Mouse (Mus musculus) thymus, postnatal 10 days (tissue): ENCODE results near the gene Olfr1392.

Source experiments
- DNase-seq, 2 experiments: peaks; one replicate each; pipeline ENCODE4 v3.0.0; 2021; ENCODE audit warnings: low spot score in 2 of 2

Gene Olfr1392

GRCm38 (mm10) chr11:49322442-49322841, 37.4 kb downstream of the Olfr1392 start, which contains the start of gene Olfr1391:
Gene Olfr1391, plus strand, starts transcription at chr11:49322742.
- DNase-seq: no peak

DNA sequence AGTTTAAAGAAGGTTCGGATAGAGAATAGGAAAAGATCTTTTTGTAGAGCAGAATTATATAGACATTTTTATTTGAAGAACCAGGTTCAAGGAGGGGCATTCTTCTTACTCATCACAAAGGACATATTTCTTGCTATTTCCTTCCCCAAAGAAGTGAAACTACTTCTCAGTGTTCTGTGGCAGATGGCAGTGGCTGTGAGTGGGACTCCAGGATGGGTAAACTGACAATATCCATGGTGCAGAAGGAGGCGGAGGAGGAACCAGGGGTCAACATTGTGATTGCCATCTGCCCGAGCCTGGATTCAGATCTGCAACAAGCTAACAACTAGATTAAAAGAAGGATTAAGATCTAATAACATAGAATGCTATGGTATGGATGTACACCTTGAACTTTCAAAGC, 41.6 kb downstream of the Olfr1392 start:
- DNase-seq: no peak

- DNase-seq: no peak
Observed at GRCm38 (mm10) chr11:49329686-49330085, 44.6 kb downstream of the Olfr1392 start.

DNA sequence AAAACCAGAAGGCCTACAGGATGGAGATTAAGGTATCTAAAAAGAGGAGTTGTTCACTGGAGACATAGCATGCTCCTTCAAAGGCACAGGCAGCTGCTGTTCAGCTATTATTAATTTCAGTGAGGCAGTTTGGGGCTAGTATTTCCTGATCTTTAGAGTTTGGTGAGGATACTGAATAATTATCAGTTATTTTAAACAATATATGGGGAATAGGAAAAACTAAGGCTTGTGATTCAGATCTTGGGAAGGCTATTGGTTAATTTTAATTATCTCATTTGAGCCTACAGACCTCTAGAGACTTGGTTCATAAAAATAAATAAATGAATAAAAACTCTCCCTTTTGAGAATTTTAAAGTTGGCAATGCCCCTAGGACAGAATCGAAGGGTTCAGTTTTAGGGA, 49.8 kb downstream of the Olfr1392 start, which contains the start of gene Olfr1390:
TSS of gene Olfr1390 (plus strand) at position 301 of the 400 bp plus-strand sequence.
- no peak for DNase-seq

DNA sequence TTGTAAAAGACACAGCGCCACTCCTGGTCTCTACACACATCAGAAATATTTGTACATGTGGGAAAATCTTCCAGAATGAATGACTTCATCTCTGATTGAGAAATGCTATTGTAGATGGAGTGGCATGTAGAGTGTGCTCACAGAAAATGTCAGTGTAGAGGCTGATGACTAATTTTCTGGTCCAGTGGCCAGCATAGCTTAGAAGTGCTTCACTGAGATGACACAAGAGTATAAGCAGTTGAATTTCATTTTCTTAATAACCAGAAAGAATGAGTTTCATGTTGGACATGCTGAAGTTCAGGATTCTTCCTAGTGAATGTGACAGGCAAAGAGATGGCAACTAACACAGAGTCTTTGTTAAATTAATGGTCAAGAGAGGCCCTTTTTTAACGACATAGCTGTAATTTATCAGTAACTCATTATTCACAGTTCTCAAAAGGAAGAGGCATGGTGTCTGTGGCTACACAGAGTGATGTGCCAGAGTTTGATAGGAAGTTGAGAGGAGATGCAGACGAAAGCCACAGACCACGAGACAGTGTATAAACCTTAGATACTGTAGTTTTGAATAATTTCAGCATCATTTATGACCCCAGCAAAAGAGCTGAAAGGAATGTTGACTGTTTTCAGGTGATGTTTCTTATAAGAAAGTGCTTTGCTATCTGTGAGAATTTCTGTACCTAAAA, 52.2 kb downstream of the Olfr1392 start:
- no peak for DNase-seq
